ENCODE assay signal across 16 mouse cellular contexts in genomic region chr6:83342957-83343356, GRCm38 (mm10). TPM values are rescaled to one million over a fixed set of nuclear protein-coding genes. Genes with fewer than 3 reads are reported as not detected.
A peak's percentile ranks its signal among the peaks of the same experiment; 100 is the strongest.
DNase-seq lines count a peak whose midpoint lies in the region; ATAC-seq lines count a peak whose summit lies in the region.
"Had no signal": no experiment of that assay in that cellular context is flagged by ENCODE, and none has a peak within 500 bp of the region (broad histone marks: within the 10 kb centered on the region; RNA-seq: fewer than 3 reads in every experiment).

No protein-coding gene starts in this region.

- DNase-seq in cerebellum, postnatal 14 days, result peak; percentile 38 to 42
- no peak for DNase-seq in cerebellum, adult 9-11 months
- peak; percentile 74 for DNase-seq in heart, adult 11 months
- DNase-seq in heart, adult 18-20 months, result no peak
- no peak for DNase-seq in layer of hippocampus, adult 11-12 months (ENCODE audit: low spot score)
- DNase-seq: adrenal gland, adult 2 months; adrenal gland, postnatal 10 days; adrenal gland, postnatal 25 days; cerebellum, adult 11-12 months; forebrain, postnatal 0 days had no signal

- H3K9me3 ChIP-seq in hindbrain, embryonic 13.5 days, result no peaks in the 10 kb centered on the region
- H3K9me3 ChIP-seq in hindbrain, embryonic 16.5 days (ENCODE audit: control insufficient read depth, low read length), result no peaks in the 10 kb centered on the region
- H3K9me3 ChIP-seq: embryonic facial prominence, embryonic 10.5 days; embryonic facial prominence, embryonic 12.5 days; forebrain, embryonic 13.5 days; forebrain, embryonic 15.5 days had no signal

- no peak overlapping the region for H3K27ac ChIP-seq in hindbrain, embryonic 13.5 days
- no peak overlapping the region for H3K27ac ChIP-seq in hindbrain, embryonic 16.5 days (ENCODE audit: low read depth, low read length)
- H3K27ac ChIP-seq: embryonic facial prominence, embryonic 10.5 days; embryonic facial prominence, embryonic 12.5 days; forebrain, embryonic 13.5 days; forebrain, embryonic 15.5 days had no signal

- H3K9ac ChIP-seq in hindbrain, embryonic 13.5 days, result 0 out of 2 replicates have a peak overlapping the region, but pooled peaks have one; percentile 39
- no peak overlapping the region for H3K9ac ChIP-seq in hindbrain, embryonic 16.5 days (ENCODE audit: low read depth, low read length)
- H3K9ac ChIP-seq: embryonic facial prominence, embryonic 12.5 days; forebrain, embryonic 13.5 days; forebrain, embryonic 15.5 days; forebrain, postnatal 0 days had no signal

- WGBS in hindbrain, embryonic 13.5 days, result 94% methylated on average over 2 of the region's 2 CpGs
- WGBS in hindbrain, embryonic 16.5 days, result 84% methylated on average over 2 of the region's 2 CpGs

- no peak overlapping the region for H3K4me2 ChIP-seq in hindbrain, embryonic 13.5 days
- no peak overlapping the region for H3K4me2 ChIP-seq in hindbrain, embryonic 16.5 days (ENCODE audit: low read length)
- H3K4me2 ChIP-seq: embryonic facial prominence, embryonic 12.5 days; forebrain, embryonic 13.5 days; forebrain, embryonic 15.5 days had no signal

- no peaks in the 10 kb centered on the region for H3K4me1 ChIP-seq in hindbrain, embryonic 13.5 days (replicated peaks)
- H3K4me1 ChIP-seq in hindbrain, embryonic 16.5 days (ENCODE audit: control insufficient read depth, insufficient read depth, low read depth, low read length), result no peaks in the 10 kb centered on the region
- H3K4me1 ChIP-seq: embryonic facial prominence, embryonic 10.5 days; embryonic facial prominence, embryonic 12.5 days; forebrain, embryonic 13.5 days; forebrain, embryonic 15.5 days had no signal

- no peak overlapping the region for H3K4me3 ChIP-seq in hindbrain, embryonic 13.5 days
- no peak overlapping the region for H3K4me3 ChIP-seq in hindbrain, embryonic 16.5 days (ENCODE audit: low read length)
- H3K4me3 ChIP-seq: embryonic facial prominence, embryonic 10.5 days; embryonic facial prominence, embryonic 12.5 days; forebrain, embryonic 13.5 days; forebrain, embryonic 15.5 days had no signal

- no peaks in the 10 kb centered on the region for H3K27me3 ChIP-seq in hindbrain, embryonic 13.5 days
- H3K27me3 ChIP-seq in hindbrain, embryonic 16.5 days (replicated peaks; ENCODE audit: control insufficient read depth, insufficient read depth, low read length), result no peaks in the 10 kb centered on the region
- H3K27me3 ChIP-seq: embryonic facial prominence, embryonic 12.5 days; forebrain, embryonic 13.5 days; forebrain, embryonic 15.5 days had no signal

- peaks cover 58% of the 10 kb centered on the region for H3K36me3 ChIP-seq in hindbrain, embryonic 13.5 days
- H3K36me3 ChIP-seq in hindbrain, embryonic 16.5 days (ENCODE audit: control insufficient read depth, insufficient read depth, low read length), result peaks cover 14% of the 10 kb centered on the region

- no peak for ATAC-seq in hindbrain, embryonic 13.5 days (ENCODE audit: low FRiP score)
- no peak for ATAC-seq in hindbrain, embryonic 16.5 days
- ATAC-seq: forebrain, embryonic 13.5 days; forebrain, embryonic 15.5 days; forebrain, postnatal 0 days had no signal

RNA-seq across cellular contexts. Expression of gene Bola3, which starts 6.0 kb away (rescaled TPM):
- total RNA-seq in heart, adult 18-20 months (2021), result 100 to 1,000 TPM; 388 to 397 TPM
- 62.2 and 68.7 TPM in 2 replicates for polyA plus RNA-seq in hindbrain, embryonic 13.5 days (2015; fragmentation: Nextera tagmentation; extraction: Ambion mirVana)
- polyA plus RNA-seq in hindbrain, embryonic 16.5 days (2015; fragmentation: Nextera tagmentation; extraction: Ambion mirVana), result 55.8 and 64.3 TPM in 2 replicates

RNA-seq across cellular contexts. Expression of gene Mob1a, which starts 17.1 kb away (rescaled TPM):
- 10 to 100 TPM; 23.8 to 26.6 TPM for total RNA-seq in heart, adult 18-20 months (2021)
- polyA plus RNA-seq in hindbrain, embryonic 13.5 days (2015; fragmentation: Nextera tagmentation; extraction: Ambion mirVana), result 27.3 and 27.6 TPM in 2 replicates
- polyA plus RNA-seq in hindbrain, embryonic 16.5 days (2015; fragmentation: Nextera tagmentation; extraction: Ambion mirVana), result 19.4 and 23.9 TPM in 2 replicates

RNA-seq across cellular contexts. Expression of gene Mthfd2, which starts 17.2 kb away (rescaled TPM):
- 1 to 10 TPM; 2.3 to 3.8 TPM for total RNA-seq in heart, adult 18-20 months (2021)
- 23.8 and 26.3 TPM in 2 replicates for polyA plus RNA-seq in hindbrain, embryonic 13.5 days (2015; fragmentation: Nextera tagmentation; extraction: Ambion mirVana)
- polyA plus RNA-seq in hindbrain, embryonic 16.5 days (2015; fragmentation: Nextera tagmentation; extraction: Ambion mirVana), result 33.4 and 34.3 TPM in 2 replicates

Comparison
In these comparisons a context has a peak if more than half of its experiments do, and no peak if none do; other contexts are left out.
1. DNase-seq: peak in cerebellum, postnatal 14 days (2 of 2) and heart, adult 11 months (single experiment); none in cerebellum, adult 9-11 months (single experiment), heart, adult 18-20 months (0 of 2) and layer of hippocampus, adult 11-12 months (single experiment).